Mouse (Mus musculus): ENCODE results near the gene Ptprg. TPM values are rescaled to one million over a fixed set of nuclear protein-coding genes. Genes with fewer than 3 reads are reported as not detected.

The Ptprg gene
- polyA plus RNA-seq, 1 experiment from 2014 or later = 27.1 TPM

GRCm38 (mm10) chr14:11552521-11553272, 635 bp upstream of the Ptprg start:
- peak overlapping the region; percentile 89 for H3K9ac ChIP-seq (ENCODE audit: low read length)
- H3K4me3 ChIP-seq (ENCODE audit: low read depth, low read length) = peak overlapping the region; percentile 79
- no peaks in the 10 kb centered on the region for H3K9me3 ChIP-seq (replicated peaks; ENCODE audit: control insufficient read depth, low read length)
- WGBS = 2% methylated on average over 33 of the region's 33 CpGs
- peaks cover 11% of the 10 kb centered on the region; the same call in 1 of the 2 replicates for H3K4me1 ChIP-seq (ENCODE audit: control insufficient read depth, insufficient read depth, low read length)
- H3K27me3 ChIP-seq (replicated peaks; ENCODE audit: control insufficient read depth, insufficient read depth, low read length) = no peaks in the 10 kb centered on the region
- no peaks in the 10 kb centered on the region for H3K36me3 ChIP-seq (ENCODE audit: control insufficient read depth, insufficient read depth, low read length)
- DNase-seq (ENCODE audit: low spot score) (peak; percentile 29), ATAC-seq (peak; percentile 13)
- peak overlapping the region; percentile 97 for H3K27ac ChIP-seq (ENCODE audit: low read depth, low read length)
- H3K4me2 ChIP-seq (ENCODE audit: low read length) = peak overlapping the region; percentile 96

GRCm38 (mm10) chr14:11553679-11554305, 460 bp downstream of the Ptprg start:
- ATAC-seq = peak; percentile 69
- DNase-seq (ENCODE audit: low spot score) = peak; percentile 58
- H3K4me1 ChIP-seq (ENCODE audit: control insufficient read depth, insufficient read depth, low read length) = peaks cover 11% of the 10 kb centered on the region; the same call in 1 of the 2 replicates
- peak overlapping the region; percentile 97 for H3K27ac ChIP-seq (ENCODE audit: low read depth, low read length)
- H3K36me3 ChIP-seq (ENCODE audit: control insufficient read depth, insufficient read depth, low read length) = no peaks in the 10 kb centered on the region
- peak overlapping the region; percentile 79 for H3K4me3 ChIP-seq (ENCODE audit: low read depth, low read length)
- WGBS = under 1% methylated on average over 49 of the region's 57 CpGs
- peak overlapping the region; percentile 89 for H3K9ac ChIP-seq (ENCODE audit: low read length)
- H3K4me2 ChIP-seq (ENCODE audit: low read length) = peak overlapping the region; percentile 96
- no peaks in the 10 kb centered on the region for H3K27me3 ChIP-seq (replicated peaks; ENCODE audit: control insufficient read depth, insufficient read depth, low read length)
- no peaks in the 10 kb centered on the region for H3K9me3 ChIP-seq (replicated peaks; ENCODE audit: control insufficient read depth, low read length)

- no peaks in the 10 kb centered on the region for H3K27me3 ChIP-seq (replicated peaks; ENCODE audit: control insufficient read depth, insufficient read depth, low read length)
- ATAC-seq (peak; percentile 45), DNase-seq (ENCODE audit: low spot score) (peak; percentile 67)
- no peaks in the 10 kb centered on the region for H3K9me3 ChIP-seq (replicated peaks; ENCODE audit: control insufficient read depth, low read length)
- WGBS = under 1% methylated on average over 42 of the region's 46 CpGs
- H3K27ac ChIP-seq (ENCODE audit: low read depth, low read length) = peak overlapping the region; percentile 97
- H3K4me2 ChIP-seq (ENCODE audit: low read length) = peak overlapping the region; percentile 96
- H3K9ac ChIP-seq (ENCODE audit: low read length) = peak overlapping the region; percentile 89
- H3K4me3 ChIP-seq (ENCODE audit: low read depth, low read length) = peak overlapping the region; percentile 79
- peaks cover 11% of the 10 kb centered on the region; the same call in 1 of the 2 replicates for H3K4me1 ChIP-seq (ENCODE audit: control insufficient read depth, insufficient read depth, low read length)
- H3K36me3 ChIP-seq (ENCODE audit: control insufficient read depth, insufficient read depth, low read length) = no peaks in the 10 kb centered on the region
Measured at GRCm38 (mm10) chr14:11554306-11555041, 1.1 kb downstream of the Ptprg start.

- Histone ChIP-seq H3K36me3 (ENCODE audit: control insufficient read depth, insufficient read depth, low read length) (no peaks in the 10 kb centered on the region), H3K27me3 (replicated peaks; ENCODE audit: control insufficient read depth, insufficient read depth, low read length) (no peaks in the 10 kb centered on the region), H3K4me1 (ENCODE audit: control insufficient read depth, insufficient read depth, low read length) (peaks cover 11% of the 10 kb centered on the region; the same call in 1 of the 2 replicates), H3K4me2 (ENCODE audit: low read length) (peak overlapping the region; percentile 96), H3K27ac (ENCODE audit: low read depth, low read length) (peak overlapping the region; percentile 97), H3K9ac (ENCODE audit: low read length) (peak overlapping the region; percentile 89), H3K9me3 (replicated peaks; ENCODE audit: control insufficient read depth, low read length) (no peaks in the 10 kb centered on the region), H3K4me3 (ENCODE audit: low read depth, low read length) (peak overlapping the region; percentile 79)
- DNase-seq (ENCODE audit: low spot score) (peak; percentile 46), ATAC-seq (no peak)
- under 1% methylated on average over 17 of the region's 17 CpGs for WGBS
Measured at GRCm38 (mm10) chr14:11555061-11555501, 1.7 kb downstream of the Ptprg start.

- ATAC-seq (no peak), DNase-seq (ENCODE audit: low spot score) (peak; percentile 55)
- H3K27me3 ChIP-seq (replicated peaks; ENCODE audit: control insufficient read depth, insufficient read depth, low read length) = no peaks in the 10 kb centered on the region
- H3K9ac ChIP-seq (ENCODE audit: low read length) = peak overlapping the region; percentile 89
- H3K36me3 ChIP-seq (ENCODE audit: control insufficient read depth, insufficient read depth, low read length) = no peaks in the 10 kb centered on the region
- peak overlapping the region; percentile 96 for H3K4me2 ChIP-seq (ENCODE audit: low read length)
- peak overlapping the region; percentile 79 for H3K4me3 ChIP-seq (ENCODE audit: low read depth, low read length)
- H3K27ac ChIP-seq (ENCODE audit: low read depth, low read length) = peak overlapping the region; percentile 97
- no peaks in the 10 kb centered on the region for H3K9me3 ChIP-seq (replicated peaks; ENCODE audit: control insufficient read depth, low read length)
- peaks cover 11% of the 10 kb centered on the region; the same call in 1 of the 2 replicates for H3K4me1 ChIP-seq (ENCODE audit: control insufficient read depth, insufficient read depth, low read length)
- whole genome bisulfite sequencing = under 1% methylated on average over 35 of the region's 35 CpGs
Measured at GRCm38 (mm10) chr14:11555521-11556355, 2.4 kb downstream of the Ptprg start.

- H3K4me3 ChIP-seq (ENCODE audit: low read depth, low read length) = peak overlapping the region; percentile 79
- ATAC-seq (peak; percentile 4; the same call in 1 of the 2 replicates), DNase-seq (ENCODE audit: low spot score) (peak; percentile 80)
- no peaks in the 10 kb centered on the region for H3K9me3 ChIP-seq (replicated peaks; ENCODE audit: control insufficient read depth, low read length)
- peaks cover 11% of the 10 kb centered on the region; the same call in 1 of the 2 replicates for H3K4me1 ChIP-seq (ENCODE audit: control insufficient read depth, insufficient read depth, low read length)
- peak overlapping the region; percentile 97; the same call in 1 of the 2 replicates for H3K27ac ChIP-seq (ENCODE audit: low read depth, low read length)
- H3K4me2 ChIP-seq (ENCODE audit: low read length) = peak overlapping the region; percentile 96
- 4% methylated on average over 26 of the region's 26 CpGs for WGBS
- H3K36me3 ChIP-seq (ENCODE audit: control insufficient read depth, insufficient read depth, low read length) = no peaks in the 10 kb centered on the region
- H3K27me3 ChIP-seq (replicated peaks; ENCODE audit: control insufficient read depth, insufficient read depth, low read length) = no peaks in the 10 kb centered on the region
- H3K9ac ChIP-seq (ENCODE audit: low read length) = peak overlapping the region; percentile 89
Measured at GRCm38 (mm10) chr14:11556356-11557130, 3.2 kb downstream of the Ptprg start.

- H3K4me2 ChIP-seq (ENCODE audit: low read length) = no peak overlapping the region
- no peaks in the 10 kb centered on the region for H3K36me3 ChIP-seq (ENCODE audit: control insufficient read depth, insufficient read depth, low read length)
- no peak overlapping the region for H3K9ac ChIP-seq (ENCODE audit: low read length)
- DNase-seq (ENCODE audit: low spot score) (no peak), ATAC-seq (no peak)
- no peaks in the 10 kb centered on the region for H3K9me3 ChIP-seq (replicated peaks; ENCODE audit: control insufficient read depth, low read length)
- no peaks in the 10 kb centered on the region for H3K27me3 ChIP-seq (replicated peaks; ENCODE audit: control insufficient read depth, insufficient read depth, low read length)
- H3K27ac ChIP-seq (ENCODE audit: low read depth, low read length) = no peak overlapping the region
- H3K4me3 ChIP-seq (ENCODE audit: low read depth, low read length) = no peak overlapping the region
- peaks cover 6% of the 10 kb centered on the region; the same call in 1 of the 2 replicates for H3K4me1 ChIP-seq (ENCODE audit: control insufficient read depth, insufficient read depth, low read length)
Measured at GRCm38 (mm10) chr14:11558496-11558895, 5.2 kb downstream of the Ptprg start.

Data from forebrain, embryonic 14.5 days (tissue).